Mouse (Mus musculus) neural tube, embryonic 10.5 days (tissue): ENCODE results near the gene Abhd17a.
A peak's percentile ranks its signal among the peaks of the same experiment; 100 is the strongest.
"Not testable (repeated sequence)": the region's sequence is repeated elsewhere in the genome, so short reads cannot be mapped to it uniquely, and the experiment has no call there.

Experiments used
- DNase-seq: peaks from one replicate; pipeline ENCODE4 v3.0.0-alpha.2; 2017; ENCODE audit warnings: low spot score; ENCODE audit errors: extremely low spot score

Abhd17a gene

DNA sequence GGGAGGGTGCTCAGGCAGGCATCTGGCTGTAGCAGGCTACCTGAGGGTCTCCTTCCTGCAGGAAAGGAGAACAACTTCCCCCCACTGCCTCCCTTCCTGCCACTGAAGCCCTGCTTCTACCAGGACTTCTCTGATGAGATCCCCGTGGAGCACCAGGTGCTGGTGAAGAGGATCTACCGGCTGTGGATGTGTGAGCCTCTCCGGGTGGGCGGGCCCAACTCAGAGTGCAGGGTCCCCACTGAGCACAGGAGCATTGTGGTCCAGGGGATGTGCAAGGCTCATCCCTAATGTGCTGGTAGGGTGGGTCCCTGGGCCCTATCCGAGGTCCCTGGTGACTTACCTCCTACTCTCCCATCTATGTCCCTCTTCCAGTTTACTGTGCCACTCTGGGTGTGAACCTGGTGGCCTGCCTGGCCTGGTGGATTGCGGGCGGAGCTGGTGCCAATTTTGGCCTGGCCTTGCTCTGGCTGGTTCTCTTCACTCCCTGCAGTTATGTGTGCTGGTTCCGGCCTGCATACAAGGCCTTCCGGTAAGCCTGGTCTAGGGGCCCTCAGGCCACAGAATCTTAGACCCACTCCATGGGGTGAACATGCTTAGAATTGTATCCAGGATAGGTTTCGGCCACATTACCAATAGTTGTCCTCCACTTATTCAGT lies 19.3 kb upstream of the Abhd17a start:
- DNase-seq, result no peak

DNA sequence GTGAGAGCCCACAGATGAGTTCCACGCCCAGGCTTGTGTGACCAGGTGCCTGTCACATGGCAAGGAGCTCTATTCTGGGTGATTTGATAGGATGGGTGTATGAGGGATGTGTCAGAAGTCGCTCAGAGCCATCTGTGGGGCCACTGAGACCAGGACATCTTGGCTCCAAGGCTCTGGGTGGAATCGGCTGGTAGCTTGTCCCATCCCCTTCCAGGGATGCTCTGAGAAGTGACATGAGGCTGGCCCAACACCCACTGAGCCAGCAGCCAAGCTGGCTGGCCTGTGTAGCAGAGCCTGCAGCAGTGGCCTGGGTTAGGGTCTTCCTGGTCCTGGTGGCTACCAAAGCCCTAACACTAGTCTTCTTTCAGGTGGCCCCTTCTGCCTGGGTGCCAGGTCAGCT lies 18.3 kb upstream of the Abhd17a start:
- no peak for DNase-seq

DNA sequence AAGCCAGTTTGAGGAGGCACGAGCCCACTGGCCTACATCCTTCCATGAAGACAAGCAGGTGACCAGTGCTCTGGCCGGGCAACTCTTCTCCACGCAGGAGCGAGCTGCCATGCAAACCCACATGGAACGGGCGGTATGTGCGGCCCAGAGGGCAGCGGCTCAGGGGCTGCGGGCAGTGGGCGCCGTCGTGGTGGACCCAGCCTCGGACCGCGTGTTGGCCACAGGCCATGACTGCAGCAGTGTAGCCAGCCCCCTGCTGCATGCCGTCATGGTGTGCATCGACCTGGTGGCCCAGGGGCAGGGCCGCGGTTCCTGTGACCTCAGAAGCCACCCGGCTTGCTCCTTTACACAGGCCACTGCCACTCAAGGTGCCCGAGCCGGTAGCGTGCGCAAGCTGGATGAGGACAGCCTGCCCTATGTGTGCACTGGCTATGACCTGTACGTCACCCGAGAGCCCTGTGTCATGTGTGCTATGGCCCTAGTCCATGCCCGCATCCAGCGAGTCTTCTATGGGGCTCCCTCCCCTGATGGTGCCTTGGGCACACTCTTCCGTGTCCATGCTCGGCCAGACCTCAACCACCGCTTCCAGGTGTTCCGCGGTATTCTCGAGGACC lies 16.7 kb upstream of the Abhd17a start:
- DNase-seq, result no peak

GRCm38 (mm10) chr10:80606306-80606705 lies 16.2 kb upstream of the Abhd17a start:
- no peak for DNase-seq

GRCm38 (mm10) chr10:80605721-80606120 lies 15.6 kb upstream of the Abhd17a start, which contains the start of gene Gm49322:
Gene Gm49322 (plus strand): TSS chr10:80606021.
- not testable (repeated sequence) for DNase-seq

DNA sequence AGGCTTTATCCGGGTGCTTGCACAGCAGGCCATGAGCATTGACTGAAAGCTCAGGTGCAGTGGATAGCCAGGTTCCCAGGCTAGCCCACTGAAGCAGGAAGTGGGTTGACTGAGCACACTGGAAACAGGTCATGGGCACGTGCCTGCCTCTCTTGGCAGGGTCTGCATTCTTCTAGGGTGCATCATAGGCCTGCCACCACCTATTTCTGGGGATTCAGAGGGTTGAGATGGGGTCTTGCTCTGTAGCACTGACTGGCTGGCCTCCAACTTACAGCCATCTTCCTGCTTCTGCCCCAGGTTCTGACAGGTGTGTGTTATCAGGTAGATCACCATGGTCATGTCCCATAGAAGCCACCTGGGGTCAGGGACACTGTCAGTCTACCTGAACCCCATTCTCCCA lies 14.8 kb upstream of the Abhd17a start:
- no peak for DNase-seq

DNA sequence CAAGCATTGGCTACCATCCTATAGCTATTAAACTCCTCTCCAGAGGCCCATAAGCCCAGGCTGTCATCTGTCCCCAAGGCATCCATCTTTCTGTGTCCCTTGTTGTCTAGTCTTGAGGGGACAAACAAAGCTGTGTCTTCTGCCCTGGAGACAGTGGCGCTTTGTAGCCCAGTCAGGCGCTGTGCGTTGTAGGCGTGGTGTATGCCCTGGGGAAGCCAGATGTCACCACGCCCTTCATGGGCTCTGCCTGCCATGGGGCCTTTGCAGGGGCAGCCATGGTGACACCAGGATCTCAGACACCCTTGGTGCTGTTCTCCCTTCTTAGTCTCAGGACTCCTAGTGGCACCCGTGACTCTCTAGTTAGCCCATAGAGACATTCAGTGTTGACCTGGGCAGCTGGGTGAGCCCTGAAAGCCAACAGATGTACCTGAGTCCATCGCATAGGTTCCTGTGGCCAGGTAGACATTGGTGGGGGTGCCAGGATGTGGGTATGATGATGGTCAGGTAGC lies 13.9 kb upstream of the Abhd17a start:
- DNase-seq, result no peak

DNA sequence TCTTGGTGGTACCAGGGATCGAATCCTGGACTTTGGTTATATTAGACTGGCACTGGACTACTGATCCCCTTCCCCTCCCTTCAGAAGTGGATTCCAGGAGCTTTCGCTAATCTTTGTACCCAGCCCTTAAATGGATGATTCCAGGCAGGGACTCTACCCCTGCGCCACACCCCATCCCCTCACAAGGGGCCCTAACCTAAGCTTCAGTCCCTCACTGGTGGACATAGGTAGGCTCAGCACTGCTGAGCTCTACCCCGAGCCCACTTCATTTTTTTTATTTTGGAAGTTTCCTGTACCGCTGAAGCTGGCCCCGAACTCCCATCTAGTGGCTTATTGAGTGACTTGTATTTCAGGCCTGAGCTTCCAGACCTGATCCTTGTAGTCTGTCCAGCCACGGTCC lies 13.2 kb upstream of the Abhd17a start:
- no peak for DNase-seq

DNA sequence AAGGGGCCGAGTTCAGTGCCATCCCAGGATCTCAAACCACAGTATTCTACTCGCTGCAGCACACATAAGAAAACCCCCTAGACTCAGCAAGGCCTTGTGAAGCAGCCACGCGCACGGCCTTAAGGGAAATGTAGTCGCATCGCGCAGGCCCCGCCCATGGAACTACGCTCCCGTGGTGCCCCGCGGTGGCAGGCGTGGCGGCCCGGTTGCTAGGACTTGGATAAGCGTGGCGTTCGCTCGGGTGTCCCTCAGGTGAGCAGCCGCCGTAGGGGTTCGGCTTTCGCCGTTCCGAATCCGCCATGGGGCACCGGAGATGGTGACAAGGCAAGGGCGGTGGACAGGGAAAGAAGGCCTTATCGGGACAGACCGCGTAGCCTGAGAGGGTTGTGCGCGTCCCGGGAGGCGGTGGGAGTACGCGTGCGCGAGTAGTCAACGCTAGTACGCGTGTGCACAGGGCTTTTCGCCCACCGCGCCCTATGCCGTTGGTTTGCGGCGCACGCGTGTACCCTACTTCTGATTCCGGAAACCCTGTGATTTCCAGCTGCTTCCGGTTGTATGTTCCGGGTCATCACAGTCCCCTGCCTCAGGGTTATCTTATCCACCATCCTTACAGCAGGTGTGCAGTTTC lies 12.7 kb upstream of the Abhd17a start, which contains the start of the genes Scamp4 and Adat3:
Scamp4 (plus strand) TSS at position 175 of the 628 bp plus-strand sequence.
Adat3 (plus strand) TSS at position 183 of the 628 bp plus-strand sequence.
- DNase-seq, result peak; percentile 96

GRCm38 (mm10) chr10:80596318-80596717 lies 6.2 kb upstream of the Abhd17a start:
- DNase-seq, result no peak

GRCm38 (mm10) chr10:80589127-80589878 lies 838 bp downstream of the Abhd17a start:
- DNase-seq, result no peak

DNA sequence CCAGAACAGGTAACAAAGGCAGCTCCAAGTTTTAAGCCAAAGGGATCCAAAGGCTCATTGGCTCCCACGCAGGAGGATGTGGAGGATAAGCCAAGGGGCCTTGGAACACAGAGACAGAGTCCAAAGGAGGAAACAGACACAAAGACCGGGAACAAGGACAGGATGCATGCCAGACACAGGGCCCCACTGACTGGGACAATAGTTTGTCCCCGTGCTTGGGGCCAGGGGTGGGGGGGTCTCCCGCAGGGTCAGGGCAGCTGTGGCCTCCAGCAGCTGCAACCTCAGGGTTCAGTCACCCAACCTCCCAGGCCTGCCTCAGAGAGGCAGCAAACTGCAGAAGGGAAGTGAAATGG lies 2.9 kb downstream of the Abhd17a start:
- no peak for DNase-seq

GRCm38 (mm10) chr10:80586407-80587304 lies 3.5 kb downstream of the Abhd17a start:
- no peak for DNase-seq

GRCm38 (mm10) chr10:80585581-80585980 lies 4.6 kb downstream of the Abhd17a start:
- DNase-seq, result no peak

DNA sequence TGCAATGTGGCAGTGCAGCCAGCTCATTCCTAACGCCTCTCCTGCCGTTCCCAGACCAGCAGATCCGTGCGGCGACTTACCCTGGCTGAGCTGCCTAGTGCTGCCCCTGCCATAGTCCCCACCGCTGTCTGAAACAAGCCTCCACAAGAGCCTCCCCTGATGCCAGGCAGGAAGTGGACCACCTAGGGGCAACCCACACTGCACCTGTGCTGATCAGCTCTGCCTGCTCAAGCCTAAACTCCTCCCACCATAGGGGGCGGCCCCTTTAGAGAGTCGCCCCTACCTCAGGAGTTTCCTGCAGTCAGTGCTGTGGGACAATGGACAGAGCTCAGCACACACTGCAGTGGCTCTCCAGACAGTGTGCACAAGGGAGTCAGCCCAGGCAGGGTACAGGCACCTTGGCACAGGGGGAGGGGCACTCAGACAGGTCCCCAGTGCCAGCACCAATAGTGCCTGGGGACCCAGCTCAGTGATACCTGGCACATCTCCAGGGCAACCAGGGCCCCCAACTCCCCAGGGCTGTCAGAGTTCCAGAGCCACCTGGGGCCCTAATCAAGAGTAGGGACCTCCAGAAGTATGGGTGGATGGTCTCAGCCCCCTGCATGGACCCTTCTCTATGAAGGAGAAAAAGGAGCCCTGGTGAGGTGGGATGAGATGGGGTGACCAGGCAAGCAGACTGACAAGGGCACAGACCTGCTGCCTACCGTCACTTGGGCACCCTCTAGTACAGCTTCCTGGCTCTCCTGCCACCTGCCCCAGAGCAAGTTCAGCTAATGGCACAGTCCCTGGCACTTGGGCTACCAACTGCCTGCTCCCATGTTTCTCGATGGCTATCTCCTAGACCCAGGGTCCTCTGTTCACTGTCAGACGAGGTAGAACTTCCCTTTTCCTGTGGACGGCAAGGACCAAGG lies 5.2 kb downstream of the Abhd17a start:
- DNase-seq, result no peak

GRCm38 (mm10) chr10:80584045-80584488 lies 6.1 kb downstream of the Abhd17a start:
- no peak for DNase-seq

GRCm38 (mm10) chr10:80583047-80583446 lies 7.1 kb downstream of the Abhd17a start:
- DNase-seq, result no peak

DNA sequence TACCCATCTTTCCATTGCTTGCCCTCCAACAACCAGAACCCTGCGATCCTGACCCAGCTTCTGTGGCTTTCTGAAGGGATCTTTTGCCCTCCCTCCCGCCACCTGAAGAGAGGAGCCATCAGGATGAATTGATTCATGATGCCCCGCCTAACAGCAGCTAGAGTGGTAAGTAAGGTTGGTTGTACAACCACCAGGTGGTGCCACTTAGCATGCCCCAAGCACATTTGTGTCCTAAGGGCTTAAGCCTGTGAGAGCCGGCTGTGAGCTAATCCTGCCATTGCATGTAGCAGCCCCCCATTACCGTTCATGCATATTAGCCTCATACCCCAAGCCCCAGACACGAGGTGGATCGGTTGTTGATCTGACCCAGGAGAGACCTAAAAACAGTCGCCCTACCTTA lies 11.2 kb downstream of the Abhd17a start:
- peak; percentile 49 for DNase-seq

DNA sequence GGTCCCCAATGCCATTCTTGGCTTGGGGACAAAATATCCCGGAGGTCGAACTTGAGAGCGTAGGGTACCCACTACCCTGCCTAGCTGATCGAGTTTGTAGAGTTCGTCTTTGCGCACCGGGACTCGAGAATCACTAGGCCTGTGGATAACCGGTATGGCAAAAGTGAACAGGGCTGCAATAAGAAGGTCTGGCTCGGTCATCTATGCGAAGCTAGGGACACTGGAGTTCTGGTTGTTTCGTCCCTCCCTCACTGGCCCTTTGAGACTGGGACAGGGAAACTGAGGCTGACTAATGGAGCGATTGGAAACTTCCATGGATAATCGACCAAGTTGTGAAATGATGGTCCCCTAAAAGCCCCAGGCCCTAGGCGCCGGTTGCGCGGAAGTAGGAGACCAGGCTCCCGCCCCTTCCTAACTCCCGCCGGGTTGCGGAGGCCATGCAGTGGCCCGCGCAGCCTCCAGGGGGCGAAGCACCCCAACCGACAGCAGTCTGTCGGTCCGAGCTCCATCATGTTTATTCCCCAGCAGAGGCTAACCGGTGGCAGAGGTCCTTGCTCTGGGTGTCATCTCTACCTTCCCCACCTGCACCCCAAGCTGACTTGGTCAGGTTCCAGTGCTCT lies 11.9 kb downstream of the Abhd17a start:
- peak; percentile 86 for DNase-seq
